Mouse (Mus musculus): ENCODE results near the gene Foxn3.

- TF ChIP-seq CTCF (conservative IDR thresholded peaks at IDR 0.05 in 1 of 2, IDR thresholded peaks at IDR 0.05 in 1 of 2; ENCODE audit: low read depth in 2 of 2, low read length in 2 of 2), result no peak
- TF ChIP-seq SIN3A (IDR thresholded peaks at IDR 0.05; ENCODE audit: low read length), result no peak
Measured at GRCm38 (mm10) chr12:99473406-99474133, 89.8 kb downstream of the Foxn3 start.

Measured in CH12.LX (cell line).